ENCODE assay signal across 8 mouse cellular contexts in genomic region chr11:30676086-30676485, GRCm38 (mm10). TPM values are rescaled to one million over a fixed set of nuclear protein-coding genes. Genes with fewer than 3 reads are reported as not detected.
DNase-seq lines count a peak whose midpoint lies in the region; ATAC-seq lines count a peak whose summit lies in the region.

No protein-coding gene starts in this region.

- no peak overlapping the region for H3K4me2 ChIP-seq in forebrain, embryonic 16.5 days (ENCODE audit: low read length)

- no peak overlapping the region for H3K4me3 ChIP-seq in forebrain, embryonic 16.5 days (replicated peaks; ENCODE audit: low read length)

- no peaks in the 10 kb centered on the region for H3K27me3 ChIP-seq in forebrain, embryonic 16.5 days (replicated peaks; ENCODE audit: control insufficient read depth, insufficient read depth, low read length)

- 85% methylated on average over 1 of the region's 1 CpGs for WGBS in forebrain, embryonic 16.5 days

- no peaks in the 10 kb centered on the region for H3K36me3 ChIP-seq in forebrain, embryonic 16.5 days (ENCODE audit: control insufficient read depth, insufficient read depth)

- H3K9ac ChIP-seq in forebrain, embryonic 16.5 days (replicated peaks; ENCODE audit: low read depth, low read length), result no peak overlapping the region

- DNase-seq in heart, adult 8-10 months (ENCODE audit: low spot score), result peak; percentile 52
- DNase-seq in heart, adult 11 months, result no peak
- DNase-seq in 416B (ENCODE audit: low read depth), result peak; percentile 82
- peak; percentile 64 for DNase-seq in adrenal gland, adult 2 months
- DNase-seq in layer of hippocampus, postnatal 10 days (ENCODE audit: low spot score in 2 of 2), result peak; percentile 22 to 59
- DNase-seq in right cerebral cortex, adult 2 months (ENCODE audit: low spot score in 2 of 2), result peak; percentile 63 to 64
- no peak for DNase-seq in gastrocnemius, adult 8-10 months (ENCODE audit: low spot score in 2 of 2)

- no peaks in the 10 kb centered on the region for H3K4me1 ChIP-seq in forebrain, embryonic 16.5 days (replicated peaks; ENCODE audit: control insufficient read depth, insufficient read depth, low read length)

- H3K9me3 ChIP-seq in forebrain, embryonic 16.5 days (ENCODE audit: control insufficient read depth, low read length), result no peaks in the 10 kb centered on the region

- no peak overlapping the region for H3K27ac ChIP-seq in forebrain, embryonic 16.5 days (ENCODE audit: low read length)

- ATAC-seq in forebrain, embryonic 16.5 days, result peak; percentile 59; the same call in 1 of the 2 replicates

RNA-seq across cellular contexts. Expression of gene Acyp2, which starts 26.7 kb away (rescaled TPM):
- total RNA-seq in heart, adult 8-10 months (2022), result 100 to 1,000 TPM in 3 of 4 experiments, 10 to 100 TPM in 1; 81.2 to 108 (median 104) TPM
- total RNA-seq in adrenal gland, adult 2 months (2021), result 10 to 100 TPM; 25.9 to 37.1 TPM
- polyA plus RNA-seq in adrenal gland, adult 2 months (2012; rRNA removed), result 3.9 TPM in 2 replicates
- polyA plus RNA-seq in forebrain, embryonic 16.5 days (2015; fragmentation: Nextera tagmentation; extraction: Ambion mirVana), result 9.7 and 10.1 TPM in 2 replicates
- total RNA-seq in layer of hippocampus, postnatal 10 days (2021), result 10 to 100 TPM; 26.3 to 26.8 TPM
- 100 to 1,000 TPM; 130 to 142 (median 135) TPM for total RNA-seq in gastrocnemius, adult 8-10 months (2022)

Comparison
In these comparisons a context has a peak if more than half of its experiments do, and no peak if none do; other contexts are left out.
1. DNase-seq: peak in heart, adult 8-10 months (single experiment), 416B (single experiment), adrenal gland, adult 2 months (single experiment), layer of hippocampus, postnatal 10 days (2 of 2) and right cerebral cortex, adult 2 months (2 of 2); none in heart, adult 11 months (single experiment) and gastrocnemius, adult 8-10 months (0 of 2).